Mouse (Mus musculus) monocyte, adult 5-6 weeks (primary cell): ENCODE data around the gene Elobl. TPM values are rescaled to one million over a fixed set of nuclear protein-coding genes. Genes with fewer than 3 reads are reported as not detected.

ENCODE experiments used
- ATAC-seq: fragments of 153-309, 156-312 bp; replicated peaks from 2 replicates; pipeline ENCODE4 v1.8.0; 2017; ENCODE audit warnings: mild to moderate bottlenecking; ENCODE audit not compliant: low TSS enrichment, insufficient number of reproducible peaks, severe bottlenecking, poor library complexity, low FRiP score
- total RNA-seq: library from RNA; stranded (forward); fragments of 200-1000, 200-491, 200-594 nt; gene quantifications from 3 replicates; pipeline ENCODE4 v1.2.3, GENCODE M21; 2017

The Elobl gene
- total RNA-seq, 1 experiment from 2014 or later: not detected

GRCm38 (mm10) chr11:88948896-88949295 lies 17.8 kb downstream of the Elobl start:
- ATAC-seq: no peak

GRCm38 (mm10) chr11:88945971-88946585 lies 20.7 kb downstream of the Elobl start:
- no peak for ATAC-seq

- no peak for ATAC-seq
Measured at GRCm38 (mm10) chr11:88941489-88941888, 25.2 kb downstream of the Elobl start.

GRCm38 (mm10) chr11:88939634-88940033 lies 27.1 kb downstream of the Elobl start:
- no peak for ATAC-seq

GRCm38 (mm10) chr11:88938770-88939169 lies 28.0 kb downstream of the Elobl start:
- ATAC-seq: no peak

- no peak for ATAC-seq
Measured at GRCm38 (mm10) chr11:88937886-88938285, 28.8 kb downstream of the Elobl start.

- ATAC-seq: no peak
Measured at GRCm38 (mm10) chr11:88934089-88935000, 32.4 kb downstream of the Elobl start.

- ATAC-seq: no peak
Measured at GRCm38 (mm10) chr11:88933030-88933429, 33.7 kb downstream of the Elobl start.

GRCm38 (mm10) chr11:88931692-88932530 lies 34.8 kb downstream of the Elobl start:
- no peak for ATAC-seq

GRCm38 (mm10) chr11:88926566-88926965 lies 40.2 kb downstream of the Elobl start:
- no peak for ATAC-seq

Other genes starting within 250 kb of the Elobl start
- 19.4 to 72.0 TPM (median 35.2 TPM) in 3 replicates for gene Msi2, start 248.4 kb downstream of the Elobl start, total RNA-seq
- 0.38 to 2.7 TPM (median 1.2 TPM) in 3 replicates for gene Akap1, start 102.3 kb downstream of the Elobl start, total RNA-seq
- 36.8 to 48.1 TPM (median 46.4 TPM) in 3 replicates for gene Scpep1, start 11.5 kb downstream of the Elobl start, total RNA-seq
- gene Coil, start 3.3 kb upstream of the Elobl start, total RNA-seq: 3.2 to 10.6 TPM (median 7.6 TPM) in 3 replicates
- gene Trim25, start 32.4 kb upstream of the Elobl start, total RNA-seq: 49.5 to 82.1 TPM (median 73.1 TPM) in 3 replicates
- 4.6 to 8.2 TPM (median 8.2 TPM) in 3 replicates for gene Dgke, start 99.9 kb upstream of the Elobl start, total RNA-seq
- gene Gm525, start 106.9 kb upstream of the Elobl start, total RNA-seq: not detected in 3 replicates